Mouse (Mus musculus): ENCODE measurements around the gene Nfkbiz. TPM values are rescaled to one million over a fixed set of nuclear protein-coding genes. Genes with fewer than 3 reads are reported as not detected.

The Nfkbiz gene
- polyA plus RNA-seq, 1 experiment from 2014 or later: 0.89 TPM

DNA sequence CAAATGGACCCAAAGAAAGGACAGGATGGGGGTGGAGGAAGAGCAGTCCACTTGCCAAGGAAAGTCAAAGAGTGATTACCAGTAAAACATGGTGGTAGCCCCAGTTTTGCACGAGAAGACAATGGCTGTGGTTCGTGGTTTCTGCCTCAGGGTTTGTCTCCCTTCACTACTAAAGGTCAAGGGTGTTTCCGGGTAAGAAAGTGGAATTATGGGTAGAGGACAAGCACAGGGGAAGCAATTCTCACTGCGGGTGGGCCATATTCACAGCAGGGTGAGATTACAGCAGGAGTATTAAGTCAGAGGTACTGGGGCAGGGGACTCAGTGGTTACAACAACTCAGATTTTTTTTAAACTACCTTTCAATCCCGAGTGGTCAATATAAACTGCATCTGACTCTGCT, 50.0 kb downstream of the Nfkbiz start:
- H3K4me2 ChIP-seq (replicated peaks): no peak overlapping the region
- H3K4me1 ChIP-seq (replicated peaks): no peaks in the 10 kb centered on the region
- H3K9ac ChIP-seq (replicated peaks): no peak overlapping the region
- H3K4me3 ChIP-seq (replicated peaks): no peak overlapping the region
- ATAC-seq: no peak
- no peaks in the 10 kb centered on the region for H3K36me3 ChIP-seq
- H3K27me3 ChIP-seq: no peaks in the 10 kb centered on the region
- H3K9me3 ChIP-seq: no peaks in the 10 kb centered on the region
- no peak overlapping the region for H3K27ac ChIP-seq
- WGBS: 87% methylated on average over 5 of the region's 5 CpGs

DNA sequence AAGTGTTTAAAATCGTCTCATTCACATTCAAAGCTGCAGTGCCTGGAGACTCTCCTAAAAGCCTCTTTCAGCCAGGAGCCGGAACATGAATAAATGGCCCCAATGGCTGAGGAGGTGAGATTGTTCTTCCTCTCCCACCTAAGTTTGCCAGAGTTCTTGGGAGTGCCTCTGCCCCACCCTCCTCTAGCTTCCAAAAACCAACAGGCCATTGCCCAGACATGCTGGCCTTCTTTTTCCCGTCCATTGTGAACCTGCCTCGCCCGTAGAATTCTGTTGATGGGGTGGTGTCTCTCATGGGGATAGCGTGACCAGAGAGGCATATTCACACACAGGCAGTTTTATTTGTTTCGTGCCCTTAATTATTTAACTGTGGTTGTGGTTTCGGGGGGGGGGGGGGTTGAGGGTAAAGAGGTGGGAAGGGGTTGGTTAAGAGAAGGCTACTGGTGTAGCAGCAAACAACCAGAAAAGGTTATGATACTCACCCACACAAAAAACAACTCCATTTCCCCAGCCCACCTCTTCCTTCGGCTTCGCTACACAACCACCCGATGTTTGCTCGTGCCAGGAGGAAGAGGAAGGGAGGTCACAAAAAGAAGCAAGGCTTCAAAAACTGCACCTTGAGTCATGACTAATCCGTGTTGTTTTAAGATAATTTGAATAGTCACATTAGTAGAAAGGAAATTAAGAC, 51.2 kb downstream of the Nfkbiz start:
- ATAC-seq: no peak
- no peak overlapping the region for H3K4me3 ChIP-seq (replicated peaks)
- whole genome bisulfite sequencing: 92% methylated on average over 13 of the region's 13 CpGs
- H3K27ac ChIP-seq: no peak overlapping the region
- H3K4me1 ChIP-seq (replicated peaks): no peaks in the 10 kb centered on the region
- no peaks in the 10 kb centered on the region for H3K9me3 ChIP-seq
- H3K9ac ChIP-seq (replicated peaks): no peak overlapping the region
- H3K27me3 ChIP-seq: no peaks in the 10 kb centered on the region
- H3K4me2 ChIP-seq (replicated peaks): no peak overlapping the region
- no peaks in the 10 kb centered on the region for H3K36me3 ChIP-seq

GRCm38 (mm10) chr16:55784379-55784778, 54.3 kb downstream of the Nfkbiz start:
- no peaks in the 10 kb centered on the region for H3K36me3 ChIP-seq
- no peak overlapping the region for H3K9ac ChIP-seq (replicated peaks)
- no peaks in the 10 kb centered on the region for H3K9me3 ChIP-seq
- no peaks in the 10 kb centered on the region for H3K27me3 ChIP-seq
- H3K4me2 ChIP-seq (replicated peaks): no peak overlapping the region
- 85% methylated on average over 7 of the region's 7 CpGs for WGBS
- ATAC-seq: no peak
- no peak overlapping the region for H3K27ac ChIP-seq
- no peak overlapping the region for H3K4me3 ChIP-seq (replicated peaks)
- H3K4me1 ChIP-seq (replicated peaks): no peaks in the 10 kb centered on the region

DNA sequence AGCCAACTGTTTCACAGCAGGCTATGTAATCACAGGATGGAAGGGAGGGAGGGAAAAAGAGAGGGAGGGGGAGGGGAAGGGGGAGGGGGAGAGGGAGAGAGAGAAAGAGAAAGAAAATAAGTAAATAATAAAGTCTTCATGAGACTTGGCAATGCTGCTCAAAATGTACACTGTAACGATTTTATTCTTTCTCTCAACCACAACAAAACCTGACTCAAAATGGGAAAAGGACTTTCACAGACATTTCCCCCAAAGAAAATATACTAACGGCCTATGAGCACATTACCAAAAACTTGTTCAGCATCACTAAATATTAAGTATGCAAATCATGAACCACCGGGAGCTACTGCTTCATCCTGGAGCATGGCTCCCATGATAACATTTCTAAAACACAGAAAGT, 54.8 kb downstream of the Nfkbiz start:
- no peak for ATAC-seq
- Histone ChIP-seq H3K4me3 (replicated peaks) (no peak overlapping the region), H3K4me1 (replicated peaks) (no peaks in the 10 kb centered on the region), H3K9ac (replicated peaks) (no peak overlapping the region), H3K36me3 (no peaks in the 10 kb centered on the region), H3K9me3 (no peaks in the 10 kb centered on the region), H3K27ac (no peak overlapping the region), H3K27me3 (no peaks in the 10 kb centered on the region), H3K4me2 (replicated peaks) (no peak overlapping the region)
- WGBS: 85% methylated on average over 3 of the region's 3 CpGs

- Histone ChIP-seq H3K27ac (no peak overlapping the region), H3K9me3 (no peaks in the 10 kb centered on the region), H3K27me3 (no peaks in the 10 kb centered on the region), H3K9ac (replicated peaks) (no peak overlapping the region), H3K4me2 (replicated peaks) (no peak overlapping the region), H3K4me1 (replicated peaks) (no peaks in the 10 kb centered on the region), H3K36me3 (no peaks in the 10 kb centered on the region), H3K4me3 (replicated peaks) (no peak overlapping the region)
- WGBS: 90% methylated on average over 2 of the region's 2 CpGs
- ATAC-seq: no peak
Measured at GRCm38 (mm10) chr16:55782911-55783310, 55.8 kb downstream of the Nfkbiz start.

DNA sequence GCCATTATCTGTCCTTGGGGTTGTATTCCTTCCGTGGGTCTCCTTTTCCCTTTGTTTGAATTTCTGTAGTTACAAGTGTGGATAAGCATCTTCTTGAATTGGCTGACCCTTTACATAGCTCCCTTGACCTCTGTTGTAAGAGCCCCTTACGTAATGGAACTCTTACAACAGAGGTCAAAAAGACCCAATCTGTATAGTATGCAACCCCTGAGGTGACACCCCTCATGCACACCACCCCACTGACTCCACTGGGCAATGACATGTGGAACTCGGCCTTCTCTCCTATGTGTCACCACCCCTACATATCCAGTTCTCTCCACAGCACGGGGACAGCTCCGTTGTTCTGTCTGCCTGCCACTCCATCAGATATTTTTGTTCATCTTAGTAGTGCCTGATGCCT, 56.9 kb downstream of the Nfkbiz start:
- H3K9me3 ChIP-seq: no peaks in the 10 kb centered on the region
- no peaks in the 10 kb centered on the region for H3K36me3 ChIP-seq
- H3K9ac ChIP-seq (replicated peaks): no peak overlapping the region
- WGBS: 73% methylated on average over 5 of the region's 5 CpGs
- no peak overlapping the region for H3K4me3 ChIP-seq (replicated peaks)
- no peaks in the 10 kb centered on the region for H3K4me1 ChIP-seq (replicated peaks)
- no peak overlapping the region for H3K4me2 ChIP-seq (replicated peaks)
- no peaks in the 10 kb centered on the region for H3K27me3 ChIP-seq
- no peak for ATAC-seq
- no peak overlapping the region for H3K27ac ChIP-seq

GRCm38 (mm10) chr16:55780958-55781558, 57.6 kb downstream of the Nfkbiz start:
- Histone ChIP-seq H3K27ac (no peak overlapping the region), H3K4me3 (replicated peaks) (no peak overlapping the region), H3K9ac (replicated peaks) (no peak overlapping the region), H3K4me2 (replicated peaks) (no peak overlapping the region), H3K36me3 (no peaks in the 10 kb centered on the region), H3K9me3 (no peaks in the 10 kb centered on the region), H3K27me3 (no peaks in the 10 kb centered on the region), H3K4me1 (replicated peaks) (no peaks in the 10 kb centered on the region)
- no peak for ATAC-seq
- WGBS: 59% methylated on average over 5 of the region's 5 CpGs

- H3K4me1 ChIP-seq (replicated peaks): no peaks in the 10 kb centered on the region
- WGBS: 91% methylated on average over 11 of the region's 11 CpGs
Measured at GRCm38 (mm10) chr16:55776329-55776728, 62.4 kb downstream of the Nfkbiz start.

DNA sequence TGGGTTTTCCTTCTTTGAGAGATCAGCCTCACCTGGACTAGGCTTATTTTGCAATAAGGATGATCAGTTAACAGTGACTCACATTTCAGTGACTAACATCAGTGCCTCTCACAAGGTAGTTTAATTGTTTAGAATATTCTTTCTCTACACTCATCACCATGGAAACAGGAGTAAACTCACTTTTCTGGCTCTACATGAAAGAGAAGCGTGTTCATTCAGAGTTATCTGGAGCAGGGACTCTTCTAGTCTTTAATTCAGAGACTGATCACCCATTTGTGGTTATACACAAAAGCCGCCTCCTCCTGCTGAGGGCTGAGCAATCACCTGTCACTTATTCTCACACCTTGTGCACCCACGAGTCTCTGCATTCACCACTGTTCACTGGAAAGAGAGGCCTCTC, 68.5 kb downstream of the Nfkbiz start:
- H3K36me3 ChIP-seq: no peaks in the 10 kb centered on the region
- no peak overlapping the region for H3K27ac ChIP-seq
- H3K9me3 ChIP-seq: no peaks in the 10 kb centered on the region
- H3K9ac ChIP-seq (replicated peaks): no peak overlapping the region
- 81% methylated on average over 3 of the region's 3 CpGs for WGBS
- H3K27me3 ChIP-seq: no peaks in the 10 kb centered on the region
- H3K4me3 ChIP-seq (replicated peaks): no peak overlapping the region
- no peak overlapping the region for H3K4me2 ChIP-seq (replicated peaks)
- H3K4me1 ChIP-seq (replicated peaks): no peaks in the 10 kb centered on the region
- no peak for ATAC-seq

More at GRCm38 (mm10) chr16:55776329-55776728, 62.4 kb downstream of the Nfkbiz start:
- H3K27ac ChIP-seq: no peak overlapping the region
- H3K27me3 ChIP-seq: no peaks in the 10 kb centered on the region
- no peak overlapping the region for H3K4me2 ChIP-seq (replicated peaks)
- no peaks in the 10 kb centered on the region for H3K36me3 ChIP-seq
- no peak overlapping the region for H3K9ac ChIP-seq (replicated peaks)
- H3K4me3 ChIP-seq (replicated peaks): no peak overlapping the region
- no peak for ATAC-seq
- H3K9me3 ChIP-seq: no peaks in the 10 kb centered on the region

Other genes starting within 250 kb of the Nfkbiz start
- 1.1 and 1.5 TPM in 2 replicates for gene Nxpe3, start 56.4 kb upstream of the Nfkbiz start, polyA plus RNA-seq (2015; fragmentation: Nextera tagmentation; extraction: Ambion mirVana)
- 17.2 and 17.8 TPM in 2 replicates for gene Cep97, start 96.0 kb upstream of the Nfkbiz start, polyA plus RNA-seq (2015; fragmentation: Nextera tagmentation; extraction: Ambion mirVana)
- 616 and 636 TPM in 2 replicates for gene Rpl24, start 127.4 kb upstream of the Nfkbiz start, polyA plus RNA-seq (2015; fragmentation: Nextera tagmentation; extraction: Ambion mirVana)
- gene Zbtb11, start 135.0 kb upstream of the Nfkbiz start, polyA plus RNA-seq (2015; fragmentation: Nextera tagmentation; extraction: Ambion mirVana): 21.2 and 21.4 TPM in 2 replicates
- gene Pcnp, start 190.8 kb upstream of the Nfkbiz start, polyA plus RNA-seq (2015; fragmentation: Nextera tagmentation; extraction: Ambion mirVana): 259 and 279 TPM in 2 replicates
- 23.2 and 23.8 TPM in 2 replicates for gene Trmt10c, start 198.9 kb upstream of the Nfkbiz start, polyA plus RNA-seq (2015; fragmentation: Nextera tagmentation; extraction: Ambion mirVana)
- 65.1 and 73.7 TPM in 2 replicates for gene Senp7, start 209.4 kb upstream of the Nfkbiz start, polyA plus RNA-seq (2015; fragmentation: Nextera tagmentation; extraction: Ambion mirVana)

Measured in midbrain, embryonic 13.5 days (tissue).